Mouse (Mus musculus): ENCODE measurements around the gene Ctsr.
"Not testable (repeated sequence)": the region's sequence is repeated elsewhere in the genome, so short reads cannot be mapped to it uniquely, and the experiment has no call there.

Ctsr gene

GRCm38 (mm10) chr13:61164156-61164555 is at the start of gene Ctsr:
TSS of gene Ctsr (minus strand) at chr13:61164256.
- DNase-seq (ENCODE audit: low spot score): no peak

- no peak for DNase-seq (ENCODE audit: low spot score)
Measured at GRCm38 (mm10) chr13:61203310-61203709, 39.3 kb upstream of the Ctsr start, which contains the start of gene Cts6. TSS of gene Cts6 (minus strand) at chr13:61203410.

DNA sequence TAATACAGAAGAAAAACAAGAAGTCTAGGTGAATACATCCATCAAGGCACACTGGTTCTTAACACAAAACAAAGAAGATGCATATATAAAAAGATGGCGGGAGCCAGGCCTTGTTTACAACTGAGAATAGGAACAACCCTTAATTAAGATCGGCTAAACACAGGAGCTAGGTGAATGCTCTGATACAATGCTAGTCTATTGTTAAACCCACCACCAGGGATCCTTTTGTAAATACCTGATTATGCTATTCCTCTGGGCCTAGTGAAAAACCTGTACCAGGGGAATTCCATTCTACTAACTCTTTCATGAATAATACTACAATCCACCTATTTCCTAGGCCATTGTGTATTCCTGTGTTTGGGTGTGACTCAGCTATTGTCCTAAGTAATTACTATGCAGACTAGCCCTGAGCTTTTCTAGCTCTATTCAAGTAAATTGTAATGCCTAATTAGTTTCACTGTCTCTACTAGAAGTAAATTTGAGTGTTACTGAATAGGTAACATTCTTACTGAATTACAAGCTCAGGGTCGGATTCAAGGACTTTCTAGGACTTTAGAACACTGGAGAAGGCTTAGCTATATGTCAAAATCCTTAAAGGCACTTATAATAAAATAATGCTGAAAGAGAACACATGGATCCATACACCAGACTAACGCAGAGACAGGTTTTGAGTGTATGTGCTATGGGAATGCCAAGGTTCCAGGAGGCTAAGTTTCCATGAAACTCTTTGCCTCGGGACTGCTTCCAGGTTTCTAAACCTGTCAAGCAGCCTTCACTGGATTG is 21.3 kb upstream of the Ctsr start:
- not testable (repeated sequence) for DNase-seq (ENCODE audit: low spot score)

DNA sequence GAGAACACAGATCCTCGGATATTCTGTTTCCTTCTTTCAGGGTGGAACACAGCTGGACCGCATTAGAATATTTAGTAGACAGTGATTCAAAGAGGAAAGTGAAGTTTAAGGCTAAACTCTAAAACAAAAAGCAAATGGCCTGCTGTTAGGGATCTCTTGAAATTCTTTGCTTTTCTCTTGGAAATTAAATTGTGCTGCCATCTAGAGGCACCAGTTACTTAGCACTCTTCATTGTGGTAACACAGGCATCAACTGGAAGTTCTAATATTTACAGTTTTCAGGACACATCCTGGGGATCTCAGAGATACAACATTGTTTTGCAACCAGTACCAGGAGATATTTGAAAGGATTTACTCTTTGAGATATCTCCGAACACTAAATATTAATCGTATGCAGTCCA is 566 bp upstream of the Ctsr start:
- DNase-seq (ENCODE audit: low spot score): no peak

All from embryo, embryonic 10 days (tissue).